Mouse (Mus musculus) splenic B cell, adult 2 months (primary cell): ENCODE measurements around the gene Smr2.
"Not testable (repeated sequence)": the region's sequence is repeated elsewhere in the genome, so short reads cannot be mapped to it uniquely, and the experiment has no call there.

ENCODE experiments used
- DNase-seq: peaks from one replicate; pipeline ENCODE4 v3.0.0-alpha.2; 2011; ENCODE audit warnings: low read depth, low spot score
- H3K27me3 ChIP-seq: 2 replicates; pipeline ENCODE4 v1.6.1; 2012; ENCODE audit warnings: mild to moderate bottlenecking, low read length, moderate library complexity, mixed read lengths; ENCODE audit not compliant: control insufficient read depth, poor library complexity, insufficient read depth, severe bottlenecking
- H3K36me3 ChIP-seq: 2 replicates; pipeline ENCODE4 v1.6.1; 2012; ENCODE audit warnings: mild to moderate bottlenecking, low read length, moderate library complexity, mixed read lengths; ENCODE audit not compliant: control insufficient read depth, poor library complexity, insufficient read depth, severe bottlenecking

Smr2 gene

DNA sequence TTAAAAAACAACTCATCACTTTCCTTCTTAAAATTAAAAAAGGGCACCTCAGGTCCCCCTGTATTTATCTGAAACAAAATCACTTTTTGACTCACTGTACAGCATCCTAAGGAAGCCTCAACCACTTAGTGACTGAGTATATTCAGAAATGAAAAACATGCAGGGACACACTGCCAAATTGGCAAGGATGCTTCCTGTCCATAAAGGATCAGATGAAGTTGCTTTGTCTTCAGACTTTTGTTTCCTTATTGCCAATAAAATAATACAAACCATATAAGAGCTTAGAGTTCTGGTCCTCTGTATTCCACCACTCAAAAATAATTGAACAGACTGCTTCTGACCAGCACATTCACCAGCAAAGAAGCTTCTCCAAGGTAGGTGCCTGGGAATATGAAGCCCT is at the start of gene Smr2:
TSS of gene Smr2 (plus strand) at position 301 of the 400 bp plus-strand sequence.
- not testable (repeated sequence) for DNase-seq, H3K27me3 ChIP-seq, H3K36me3 ChIP-seq

DNA sequence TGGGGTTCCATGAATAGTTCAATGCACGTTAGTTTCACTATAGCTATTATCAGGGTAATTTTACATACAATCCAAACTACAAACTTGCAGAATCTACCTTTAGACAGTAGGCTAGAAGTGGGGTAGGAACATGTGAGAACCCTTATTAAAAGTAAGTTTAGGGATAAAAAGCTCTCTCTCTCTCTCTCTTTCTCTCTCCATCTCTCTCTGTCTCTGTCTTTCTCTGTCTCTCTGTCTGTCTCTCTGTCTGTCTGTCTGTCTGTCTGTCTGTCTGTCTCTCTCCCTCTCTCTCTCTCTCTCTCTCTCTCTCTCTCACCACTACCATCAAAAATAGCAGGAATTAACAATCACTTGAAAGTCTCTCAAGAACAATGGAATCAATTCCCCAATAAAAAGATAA is 25.1 kb downstream of the Smr2 start, which contains the start of gene Gm11116:
TSS of gene Gm11116 (minus strand) at position 101 of the 400 bp plus-strand sequence.
- DNase-seq, result no peak
- H3K27me3 ChIP-seq, result no peaks in the 10 kb centered on the region

DNA sequence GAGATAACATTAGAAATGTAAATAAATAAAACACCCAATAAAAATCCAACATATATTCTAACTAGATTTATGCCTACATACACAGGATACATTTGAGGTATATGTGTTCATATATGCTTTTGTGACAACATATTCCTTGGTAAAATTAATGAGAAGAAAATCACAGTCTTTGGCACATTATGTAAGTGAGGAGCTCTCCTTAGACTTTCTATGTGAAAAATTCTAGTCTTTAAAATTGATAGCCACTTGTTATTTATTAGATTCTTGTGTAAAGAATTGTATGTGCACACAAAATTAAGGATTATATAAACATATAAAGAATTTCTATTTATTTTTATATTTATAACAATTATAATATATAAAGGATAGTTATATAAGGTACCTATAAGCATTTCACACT is 67.6 kb downstream of the Smr2 start, which contains the start of gene Gm11115:
TSS of gene Gm11115 (minus strand) at position 101 of the 400 bp plus-strand sequence.
- no peaks in the 10 kb centered on the region for H3K27me3 ChIP-seq
- DNase-seq, result no peak
- H3K36me3 ChIP-seq, result no peaks in the 10 kb centered on the region

More for the DNA sequence above, 25.1 kb downstream of the Smr2 start, which contains the start of gene Gm11116:
- H3K36me3 ChIP-seq, result no peaks in the 10 kb centered on the region
